Mouse (Mus musculus): ENCODE measurements around the gene Fut1.

GRCm38 (mm10) chr7:45654424-45655047 is 37.4 kb downstream of the Fut1 start:
- TF ChIP-seq CTCF (IDR thresholded peaks at IDR 0.05; ENCODE audit: control insufficient read depth, insufficient read depth, insufficient replicate concordance, low read depth, low read length) (no peak), POLR2A (IDR thresholded peaks at IDR 0.05; ENCODE audit: control insufficient read depth, low read depth, low read length) (no peak)

Measured in testis, adult 2 months (tissue).